Mouse (Mus musculus) T-helper 1 cell (primary cell): ENCODE data around the gene Lamc1.

Experiments
- in situ Hi-C: fragments of 300-600 bp; cut with MboI, MseI; formaldehyde crosslinking; loops from one replicate; pipeline ENCODE4 v1.15.1; 2025; ENCODE audit warnings: high pct_unique_total_duplicates

Lamc1 gene

GRCm38 (mm10) chr1:153266891-153267290, 65.7 kb downstream of the Lamc1 start:
- in situ Hi-C loops, result loop anchor here (25.0 kb wide), 1 partner anchor 1095 kb away; no protein-coding TSS in a partner anchor

GRCm38 (mm10) chr1:153265579-153265978, 67.0 kb downstream of the Lamc1 start:
- in situ Hi-C loops, result loop anchor here (25.0 kb wide), 1 partner anchor 1097 kb away; no protein-coding TSS in a partner anchor

- in situ Hi-C loops, result loop anchor here (25.0 kb wide), 1 partner anchor 1097 kb away; no protein-coding TSS in a partner anchor
Observed at GRCm38 (mm10) chr1:153265066-153265465, 67.5 kb downstream of the Lamc1 start.

- in situ Hi-C loops, result loop anchor here (25.0 kb wide), 1 partner anchor 1102 kb away; no protein-coding TSS in a partner anchor
Observed at GRCm38 (mm10) chr1:153259752-153260300, 72.8 kb downstream of the Lamc1 start.

DNA sequence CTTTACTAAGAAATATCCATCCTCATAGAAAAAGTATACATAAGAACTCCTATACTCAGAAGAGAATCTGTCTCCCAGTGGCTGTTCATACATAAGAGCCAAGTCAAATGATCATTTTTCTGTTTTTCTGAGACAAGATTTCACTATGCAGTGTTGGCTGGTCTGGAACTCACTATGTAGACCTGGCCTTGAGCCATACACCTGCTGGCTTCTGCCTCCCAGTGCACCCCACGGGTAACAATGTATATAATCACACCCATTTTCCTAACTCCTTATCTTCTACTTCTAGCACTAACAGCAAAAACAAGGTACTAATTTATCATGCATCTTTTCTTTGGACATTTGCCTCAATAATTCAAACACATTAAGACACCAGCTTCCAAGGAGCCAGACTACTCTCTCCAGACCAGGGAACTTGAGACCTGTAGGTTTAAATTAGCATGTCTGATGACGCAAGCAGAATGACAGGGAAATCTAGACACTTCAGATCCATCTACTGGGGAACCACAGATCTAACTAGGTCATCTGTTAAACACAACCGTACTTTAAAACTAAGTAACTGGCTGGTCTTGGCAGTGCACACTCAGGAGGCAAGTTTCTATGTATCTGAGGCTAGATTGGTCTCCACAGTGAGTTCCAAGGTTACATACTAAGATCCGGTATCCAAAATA, 79.9 kb downstream of the Lamc1 start:
- in situ Hi-C loops, result loop anchor here (25.0 kb wide), 1 partner anchor 1110 kb away; no protein-coding TSS in a partner anchor

DNA sequence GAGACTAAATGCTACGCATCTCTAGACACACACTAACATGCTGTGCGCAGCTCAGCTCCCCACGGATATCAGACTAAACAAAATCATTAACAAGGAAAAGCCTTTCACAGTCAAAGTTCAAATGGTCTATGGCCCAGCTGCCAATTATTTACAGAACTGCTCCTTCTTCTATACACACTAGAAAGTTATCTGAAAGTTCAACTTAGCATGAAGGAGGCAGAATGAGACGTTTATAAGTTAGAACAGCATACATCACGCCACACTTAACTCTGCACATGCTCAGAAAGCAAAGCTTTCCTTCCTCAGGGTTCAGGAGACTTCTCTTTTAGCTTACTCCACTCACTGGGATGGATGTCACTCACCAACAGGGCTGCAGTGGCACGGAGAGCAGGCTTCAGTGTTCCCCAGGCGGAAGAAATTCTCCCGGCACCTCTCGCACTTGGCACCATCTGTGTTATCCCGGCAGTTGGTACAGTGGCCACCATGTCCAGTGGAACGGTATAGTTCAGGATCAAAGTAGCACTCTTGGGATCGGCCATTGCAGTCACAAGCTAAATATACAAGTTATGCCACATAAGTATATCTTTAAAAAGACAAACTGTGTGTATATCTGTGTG, 80.9 kb downstream of the Lamc1 start:
- in situ Hi-C loops, result loop anchor here (25.0 kb wide), 1 partner anchor 1111 kb away; no protein-coding TSS in a partner anchor

GRCm38 (mm10) chr1:153241346-153241745, 91.2 kb downstream of the Lamc1 start:
- in situ Hi-C loops, result no loop called here

DNA sequence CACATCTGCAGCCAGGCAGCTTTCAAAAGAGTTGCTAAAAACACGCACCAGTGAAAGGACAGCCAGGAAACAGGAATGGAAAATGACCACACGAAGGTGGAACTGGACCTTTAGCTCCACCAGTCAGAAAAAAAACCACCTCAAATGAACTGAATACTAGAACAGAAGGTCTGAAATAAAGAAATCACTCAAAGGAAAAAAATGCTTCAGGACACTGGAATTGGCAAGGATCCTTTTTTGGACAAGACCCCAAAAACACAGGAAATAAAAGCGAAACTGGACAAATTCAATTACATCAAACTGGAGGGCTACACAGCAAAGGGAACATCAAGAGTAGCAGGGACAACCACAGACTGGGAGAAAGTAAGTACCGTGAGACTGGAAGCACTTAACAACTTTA, 97.0 kb downstream of the Lamc1 start:
- in situ Hi-C loops, result no loop called here

DNA sequence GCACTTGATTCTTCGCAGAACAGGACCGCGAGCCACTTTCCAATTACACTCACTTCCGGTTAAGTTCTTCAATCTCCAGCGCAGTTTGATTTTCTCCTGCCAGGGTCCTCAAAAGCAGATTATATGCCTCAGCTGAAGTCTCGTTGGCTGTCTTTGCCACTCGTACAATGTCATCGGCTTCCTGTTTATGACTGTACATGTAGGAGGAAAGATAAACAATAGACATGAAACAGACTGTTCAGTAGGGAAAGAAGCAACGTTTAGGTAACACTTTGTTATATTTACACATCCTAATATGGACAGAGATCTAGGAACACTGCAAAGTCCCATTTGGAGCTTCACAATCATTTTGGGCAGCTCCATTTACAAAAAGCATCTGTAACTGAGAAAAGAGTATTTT, 100.9 kb downstream of the Lamc1 start:
- in situ Hi-C loops, result no loop called here

DNA sequence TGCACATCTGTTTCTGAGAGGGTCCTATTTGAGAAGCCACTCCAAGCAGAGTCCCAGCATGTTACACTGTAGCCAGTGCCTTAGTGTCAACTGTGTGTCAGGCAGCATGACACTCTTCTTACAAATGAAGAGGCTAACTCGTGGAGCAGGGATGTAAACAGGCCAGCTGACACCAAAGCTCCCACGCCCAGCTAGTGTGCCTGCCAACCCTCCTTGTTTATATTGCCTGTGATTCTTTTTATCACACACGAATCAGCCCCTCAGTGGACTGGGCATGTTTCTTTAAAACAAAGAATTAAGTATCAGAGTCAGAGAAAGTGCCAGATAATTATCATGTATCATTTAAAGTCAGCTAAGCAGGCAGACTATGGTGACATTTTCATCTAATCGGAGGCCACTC, 104.7 kb downstream of the Lamc1 start:
- in situ Hi-C loops, result no loop called here

DNA sequence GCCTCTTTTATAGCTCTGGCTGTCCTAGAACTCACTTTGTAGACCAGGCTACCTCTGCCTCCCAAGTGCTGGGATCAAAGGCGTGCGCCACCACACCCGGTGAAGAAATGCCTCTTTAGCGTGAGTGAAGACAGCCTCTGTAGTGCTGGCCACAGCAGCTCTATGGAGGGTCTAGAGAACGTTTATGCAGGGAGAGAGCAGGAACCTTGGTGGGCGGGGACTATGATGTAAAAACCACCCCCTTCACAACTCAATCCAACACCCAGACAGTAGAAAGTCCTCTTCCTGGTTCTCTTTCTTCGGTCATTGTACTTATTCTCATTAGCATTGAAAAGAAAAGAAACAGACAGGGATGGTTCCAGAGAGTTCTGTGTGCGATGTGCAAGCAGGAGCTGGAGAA, 105.5 kb downstream of the Lamc1 start:
- in situ Hi-C loops, result no loop called here

- in situ Hi-C loops, result no loop called here
Observed at GRCm38 (mm10) chr1:153225786-153226725, 106.5 kb downstream of the Lamc1 start.

DNA sequence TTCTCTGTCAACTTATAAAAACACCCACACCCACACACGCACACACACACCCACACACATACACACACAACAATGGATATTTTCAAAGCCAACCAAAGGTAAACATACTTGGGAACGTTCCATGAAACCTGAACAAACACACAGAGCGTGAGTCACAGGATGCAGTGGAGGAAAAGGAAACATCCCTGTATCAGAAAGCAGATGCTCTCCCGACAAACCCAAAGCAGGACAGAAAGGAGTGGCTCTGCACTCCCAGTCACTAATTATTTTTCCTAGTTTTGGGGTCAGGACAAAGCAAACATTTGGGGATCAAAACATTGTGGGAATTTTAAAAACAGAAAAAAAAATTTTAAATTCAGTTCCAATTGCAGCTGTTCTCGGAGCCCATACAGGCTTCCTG, 108.3 kb downstream of the Lamc1 start:
- in situ Hi-C loops, result no loop called here

GRCm38 (mm10) chr1:153219376-153219775, 113.2 kb downstream of the Lamc1 start:
- in situ Hi-C loops, result no loop called here

DNA sequence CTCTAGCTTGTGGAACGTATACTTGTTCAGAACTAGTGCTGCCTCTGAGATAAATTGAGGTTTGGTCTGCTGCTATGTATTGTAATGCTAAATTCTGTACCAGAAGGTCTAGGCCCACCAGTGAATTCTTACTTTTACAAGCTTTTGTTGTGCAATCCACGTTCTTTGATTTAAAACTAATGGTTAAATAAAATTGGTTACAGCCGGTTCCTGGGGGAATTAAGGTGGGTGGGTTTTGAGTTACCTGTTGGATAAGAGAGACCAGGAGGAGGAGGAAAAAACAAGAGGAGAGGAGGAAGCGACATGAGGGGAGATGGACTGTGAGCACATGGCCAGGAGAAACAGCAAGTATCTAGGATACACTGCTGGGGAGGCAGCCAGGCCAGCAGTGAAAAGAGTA, 116.1 kb downstream of the Lamc1 start:
- in situ Hi-C loops, result no loop called here

DNA sequence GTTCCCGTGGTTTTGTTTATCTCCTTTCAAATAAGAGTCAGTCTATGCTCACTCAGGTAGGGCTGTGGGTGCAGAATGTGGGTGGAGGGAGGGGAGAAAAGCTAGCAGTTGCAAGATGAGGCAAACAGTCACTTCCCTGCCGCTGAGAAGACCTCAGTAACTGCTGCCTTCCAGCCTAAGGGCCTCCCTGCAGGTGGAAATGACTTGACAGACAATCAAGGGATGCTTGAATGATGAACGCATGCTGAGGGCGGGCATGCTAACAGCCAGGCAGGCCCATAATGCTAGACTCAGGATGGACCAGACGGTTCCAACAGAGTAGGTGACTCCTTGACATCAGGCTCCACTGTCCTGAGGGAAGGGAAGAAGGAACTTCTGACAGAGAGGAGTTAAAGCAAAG, 116.9 kb downstream of the Lamc1 start:
- in situ Hi-C loops, result no loop called here

DNA sequence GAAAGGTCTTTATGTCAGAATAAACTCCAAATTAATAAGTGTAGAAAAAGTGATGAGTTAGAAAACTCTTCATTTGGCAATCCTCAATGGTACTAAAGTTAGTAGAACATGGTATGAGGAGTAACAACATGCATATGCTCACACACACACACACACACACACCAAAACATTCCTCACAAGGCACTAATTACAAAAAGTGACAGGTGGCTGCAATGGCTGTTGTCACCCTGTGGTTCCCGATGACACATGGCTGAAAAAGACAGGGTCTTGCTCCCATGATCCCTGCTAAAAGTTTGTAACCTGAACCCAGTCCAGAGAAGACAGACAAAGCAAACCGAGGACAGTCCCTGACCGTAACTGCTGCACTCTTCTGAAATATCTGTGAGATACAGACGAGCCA, 121.6 kb downstream of the Lamc1 start:
- in situ Hi-C loops, result no loop called here

GRCm38 (mm10) chr1:153210198-153210597, 122.4 kb downstream of the Lamc1 start:
- in situ Hi-C loops, result no loop called here

DNA sequence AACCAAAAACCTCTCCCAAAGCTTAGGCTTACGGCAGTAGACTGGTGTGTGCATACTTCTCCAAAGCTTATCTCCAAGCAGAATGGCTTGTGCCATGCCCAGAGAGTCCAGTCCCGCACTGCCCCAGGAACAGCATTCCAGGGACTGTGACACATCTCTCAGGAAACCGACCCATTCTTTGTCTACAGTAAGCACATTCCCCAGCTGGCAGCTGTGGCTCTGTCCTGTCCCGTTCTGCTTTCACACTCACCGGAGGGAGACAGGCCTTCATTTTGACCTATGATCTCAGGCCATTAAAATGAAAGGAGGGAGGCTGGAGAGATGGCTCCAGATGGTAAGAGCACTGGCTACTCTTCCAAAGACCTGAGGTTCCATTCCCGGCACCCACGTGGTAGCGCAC, 130.4 kb downstream of the Lamc1 start:
- in situ Hi-C loops, result no loop called here

- in situ Hi-C loops, result no loop called here
Observed at GRCm38 (mm10) chr1:153201448-153201847, 131.1 kb downstream of the Lamc1 start.

DNA sequence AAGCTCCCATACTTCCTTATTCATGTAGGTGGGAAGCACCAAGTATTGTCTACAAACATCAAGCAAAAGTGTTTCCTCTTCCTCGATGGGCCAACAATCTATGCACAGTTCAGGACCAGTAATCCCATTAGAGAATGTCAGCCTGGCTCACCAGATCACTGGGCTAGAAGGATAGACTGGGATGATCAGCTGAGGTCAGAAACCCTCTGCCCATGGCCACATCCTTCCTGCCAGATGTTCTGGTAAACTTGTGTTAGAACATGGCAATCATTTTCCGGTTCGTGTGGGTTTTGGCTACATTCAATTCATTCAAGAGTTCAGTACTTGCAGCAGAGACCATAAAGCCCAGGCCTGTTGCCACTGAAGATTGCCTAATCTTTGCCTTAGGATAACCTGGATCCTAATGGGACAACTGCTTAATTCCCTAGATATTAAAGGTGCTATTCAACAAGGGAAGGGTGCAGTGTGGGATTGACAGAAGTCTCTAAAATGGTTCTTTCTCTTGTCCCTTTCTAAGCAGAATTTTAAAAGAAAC, 135.2 kb downstream of the Lamc1 start:
- in situ Hi-C loops, result no loop called here
